Mouse (Mus musculus) olfactory bulb, adult 2 months (tissue): Measurements from ENCODE around the gene Foxp1.

Experiments
- CTCF ChIP-seq: fragments of 200-500 bp; IDR thresholded peaks from 2 replicates; pipeline ENCODE4 v1.5.1; 2012; ENCODE audit warnings: low read depth, mild to moderate bottlenecking, low read length, moderate library complexity; ENCODE audit not compliant: insufficient read depth
- POLR2A ChIP-seq: fragments of 200-500 bp; IDR thresholded peaks from 2 replicates; pipeline ENCODE4 v1.6.1; 2012; ENCODE audit warnings: mild to moderate bottlenecking, low read depth, low read length, moderate library complexity; ENCODE audit not compliant: insufficient read depth

GRCm38 (mm10) chr6:99310529-99310928, 212.0 kb downstream of the Foxp1 start:
- no peak for TF ChIP-seq CTCF
- no peak for TF ChIP-seq POLR2A
